Mouse (Mus musculus): ENCODE data around the gene Slc22a4.
"Not testable (repeated sequence)": the region's sequence is repeated elsewhere in the genome, so short reads cannot be mapped to it uniquely, and the experiment has no call there.

The Slc22a4 gene

DNA sequence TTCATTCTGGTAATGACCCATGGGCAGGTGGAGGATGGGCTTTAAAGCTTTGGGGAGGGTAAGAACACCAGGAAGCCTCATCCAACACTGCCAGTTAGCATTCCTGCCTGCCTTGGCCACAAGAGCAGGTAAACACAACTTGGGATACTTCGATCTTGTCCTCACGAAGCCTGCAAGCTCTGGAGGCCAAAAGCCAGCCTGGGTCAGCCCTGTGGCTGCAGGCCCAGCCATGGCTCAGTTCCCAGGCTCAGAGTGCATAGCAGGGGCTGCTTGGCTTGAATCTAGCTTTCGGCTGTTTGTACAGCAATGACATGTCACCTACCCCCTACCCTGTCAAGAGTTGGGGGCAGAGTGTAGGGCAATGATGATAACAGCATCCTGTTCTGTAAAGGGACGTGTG, 21.0 kb downstream of the Slc22a4 start:
- DNase-seq (ENCODE audit: inconsistent age in 2 of 2, low spot score in 1 of 2): peak in 1 of 2 experiments; percentile 61

DNA sequence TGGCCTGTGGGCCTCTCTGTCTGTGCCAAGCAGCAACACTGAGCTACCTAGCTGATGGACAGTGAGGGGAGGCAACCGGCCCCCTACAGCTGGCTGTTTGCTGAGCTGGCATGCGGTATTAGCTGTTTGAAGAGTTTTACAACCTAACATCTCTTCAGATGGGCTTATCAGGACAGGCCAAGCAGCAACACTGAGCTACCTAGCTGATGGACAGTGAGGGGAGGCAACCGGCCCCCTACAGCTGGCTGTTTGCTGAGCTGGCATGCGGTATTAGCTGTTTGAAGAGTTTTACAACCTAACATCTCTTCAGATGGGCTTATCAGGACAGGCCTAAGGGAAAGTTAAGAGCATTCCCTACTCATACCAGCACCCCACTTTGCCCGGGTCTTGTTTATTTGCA, 21.5 kb downstream of the Slc22a4 start:
- not testable (repeated sequence) for DNase-seq (ENCODE audit: inconsistent age in 2 of 2, low spot score in 1 of 2)

DNA sequence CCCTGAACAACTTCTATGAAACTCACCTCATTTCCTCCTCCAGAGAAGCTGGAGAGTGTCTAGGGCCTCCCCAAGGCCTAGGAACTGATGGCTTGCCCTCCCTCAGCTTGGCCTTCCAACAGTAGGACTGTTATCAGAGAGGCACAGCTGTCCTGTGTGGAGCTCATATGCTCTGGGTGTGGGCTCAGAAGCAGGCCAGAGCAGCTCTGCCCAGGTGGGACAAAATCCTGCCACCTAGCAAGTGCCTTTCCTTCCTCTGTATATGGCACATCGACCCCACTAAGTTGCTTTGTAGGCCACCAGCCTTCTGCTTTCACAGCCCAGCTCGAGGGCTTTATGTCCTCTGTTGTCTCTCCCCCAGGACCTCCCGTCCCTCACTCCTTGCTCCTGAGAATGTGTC, 23.2 kb downstream of the Slc22a4 start:
- no peak for DNase-seq (ENCODE audit: inconsistent age in 2 of 2, low spot score in 1 of 2)

DNA sequence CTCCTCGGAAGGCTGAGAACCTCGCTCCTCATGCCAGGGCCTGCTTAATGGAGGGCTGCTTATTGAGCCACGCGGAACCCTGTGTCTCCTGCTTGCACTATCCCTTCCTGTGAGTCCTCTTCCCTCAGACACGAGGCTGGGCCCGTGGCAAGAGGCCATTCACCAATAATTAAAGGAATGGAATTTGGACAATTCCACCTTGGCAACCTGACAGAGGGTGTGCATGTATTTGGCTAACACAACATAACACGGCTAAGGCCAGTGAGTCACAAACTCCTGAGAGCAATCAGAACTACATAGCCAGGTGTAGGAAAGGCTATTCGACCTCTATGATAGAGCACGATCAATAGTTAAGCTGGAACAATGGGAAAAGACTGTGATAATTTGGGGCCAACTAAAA, 23.7 kb downstream of the Slc22a4 start:
- peak in 1 of 2 experiments; percentile 39 for DNase-seq (ENCODE audit: inconsistent age in 2 of 2, low spot score in 1 of 2)

DNA sequence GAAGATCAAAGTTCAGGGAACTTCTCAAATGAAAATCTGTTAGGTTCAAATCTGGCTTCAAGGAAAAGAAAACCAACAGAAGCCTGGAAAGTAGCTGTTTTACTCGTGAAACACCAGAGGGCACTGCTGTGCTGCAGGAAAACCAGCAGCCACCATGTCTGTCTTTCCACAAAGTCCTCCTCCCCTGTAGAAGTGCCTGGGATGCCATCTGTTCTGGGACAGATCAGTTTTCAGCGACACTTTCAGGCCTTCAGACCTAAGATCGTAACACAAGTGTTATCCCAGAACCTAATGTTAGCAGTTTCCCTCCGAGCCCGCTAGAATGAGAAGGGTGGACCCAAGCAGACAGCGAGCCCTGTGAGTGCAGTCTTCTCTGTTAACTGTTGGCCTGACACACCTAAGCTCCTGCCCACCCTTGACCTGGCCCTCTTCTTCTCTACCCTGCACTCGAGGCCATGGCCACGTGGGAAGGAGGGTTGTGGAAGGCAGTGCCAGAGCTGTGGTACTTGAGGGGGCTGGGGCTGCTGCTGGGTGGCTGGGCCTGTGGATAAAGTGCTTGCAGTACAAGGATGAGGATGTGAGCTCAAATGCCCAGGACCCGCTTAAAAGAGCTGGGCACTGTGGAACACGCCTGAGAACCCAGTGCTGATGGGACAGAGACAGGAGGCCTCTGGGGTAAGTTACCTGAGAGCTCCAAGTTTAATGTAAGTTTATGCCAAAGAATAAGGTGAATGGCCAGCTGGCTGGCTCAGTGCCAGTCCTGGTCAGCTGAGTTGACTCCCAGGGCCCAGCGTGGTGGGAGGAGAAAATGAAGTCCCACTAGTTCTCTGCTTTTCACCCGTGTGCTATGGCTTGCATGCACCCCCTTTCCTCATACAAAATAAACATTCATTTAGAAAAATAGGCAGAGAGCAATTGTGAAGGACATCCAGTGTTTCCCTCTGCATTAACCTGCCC, 24.9 kb downstream of the Slc22a4 start:
- peak; percentile 29 to 79 for DNase-seq (ENCODE audit: inconsistent age in 2 of 2, low spot score in 1 of 2)

DNA sequence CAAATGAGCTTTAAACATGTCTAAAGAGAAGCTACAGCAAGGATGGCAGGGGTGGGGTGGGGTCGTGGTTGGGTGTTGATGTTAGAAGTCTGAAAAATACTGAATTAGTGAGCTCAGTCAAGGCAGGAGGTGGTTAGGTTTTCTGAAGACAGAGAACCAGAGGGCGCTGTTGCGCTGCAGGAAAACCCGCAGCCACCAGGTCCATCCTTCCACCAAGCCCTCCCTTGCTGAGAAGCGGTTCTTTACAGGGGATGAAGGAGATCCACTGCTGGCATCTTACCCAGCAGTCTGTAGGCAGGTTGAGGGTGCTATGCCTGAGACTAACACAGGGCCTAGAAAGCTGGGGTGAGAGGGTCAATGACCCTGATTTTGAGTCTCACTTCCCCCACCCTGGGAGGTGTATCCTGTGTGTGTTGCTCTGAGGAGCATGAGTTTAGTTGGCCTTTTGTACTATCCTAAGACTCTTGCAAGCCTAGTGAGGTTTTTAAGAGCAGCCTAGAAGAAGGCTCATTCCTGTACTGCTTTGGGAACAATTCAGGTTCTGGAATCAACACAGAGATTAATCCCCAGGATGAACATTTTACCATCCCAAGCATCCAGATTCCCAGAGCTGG, 25.6 kb downstream of the Slc22a4 start:
- DNase-seq (ENCODE audit: inconsistent age in 2 of 2, low spot score in 1 of 2): peak; percentile 59 to 83

DNA sequence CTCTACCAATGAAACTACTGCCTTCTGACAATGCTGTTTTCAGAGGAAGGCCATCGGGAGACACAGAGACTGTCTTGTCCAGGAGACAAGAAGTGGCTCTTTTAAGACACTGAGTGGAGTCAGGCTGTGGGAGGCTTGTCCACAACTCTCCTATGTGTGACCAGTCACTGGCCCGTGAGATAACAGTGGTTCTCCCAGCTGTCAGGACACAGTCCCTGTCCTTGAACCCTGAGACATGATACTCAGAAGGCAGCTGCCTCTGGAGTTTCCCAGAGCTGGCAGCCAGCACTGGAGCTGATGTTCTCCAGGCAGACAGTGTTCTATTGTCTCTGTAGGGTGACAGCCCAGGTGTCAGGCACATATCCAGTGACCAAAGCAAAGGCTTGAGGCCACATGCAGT, 30.2 kb downstream of the Slc22a4 start:
- DNase-seq (ENCODE audit: inconsistent age in 2 of 2, low spot score in 1 of 2): peak; percentile 33 to 52

DNA sequence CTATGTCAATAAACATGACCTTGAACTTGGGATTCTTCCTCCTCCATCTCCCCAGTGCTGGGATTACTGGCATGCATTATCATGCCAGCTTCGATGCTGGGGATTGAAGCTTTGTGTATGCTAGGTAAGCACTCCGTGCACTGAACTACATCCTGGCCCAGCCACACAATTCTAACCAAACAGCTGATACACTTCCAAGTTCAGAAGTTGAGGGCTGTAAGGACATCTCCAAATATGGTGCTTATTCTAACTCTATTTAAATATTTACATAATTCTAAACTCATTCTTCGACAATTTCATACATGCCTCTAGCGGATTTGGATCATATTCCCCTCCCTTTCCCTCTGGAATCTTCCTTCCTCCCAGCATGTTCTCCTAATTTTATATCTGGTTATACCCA, 35.6 kb downstream of the Slc22a4 start:
- DNase-seq (ENCODE audit: inconsistent age in 2 of 2, low spot score in 1 of 2): no peak

DNA sequence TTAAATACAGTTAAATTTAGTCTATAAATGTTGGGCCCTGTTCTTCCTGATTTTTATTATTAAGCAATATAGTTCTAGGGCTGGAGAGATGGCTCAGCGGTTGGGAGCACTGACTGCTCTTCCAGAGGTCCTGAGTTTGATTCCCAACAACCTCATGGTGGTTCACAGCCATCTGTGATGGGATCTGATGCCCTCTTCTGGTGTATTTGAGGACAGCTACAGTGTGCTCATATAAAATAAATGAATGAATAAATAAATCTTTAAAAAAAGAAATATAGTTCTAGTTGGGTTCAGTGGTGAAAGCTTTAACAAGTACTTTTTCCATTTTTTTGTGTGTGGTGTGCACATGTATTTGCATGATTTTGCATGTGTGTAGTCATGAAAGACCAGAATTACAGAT, 38.7 kb downstream of the Slc22a4 start:
- DNase-seq (ENCODE audit: inconsistent age in 2 of 2, low spot score in 1 of 2): peak in 1 of 2 experiments; percentile 44

DNA sequence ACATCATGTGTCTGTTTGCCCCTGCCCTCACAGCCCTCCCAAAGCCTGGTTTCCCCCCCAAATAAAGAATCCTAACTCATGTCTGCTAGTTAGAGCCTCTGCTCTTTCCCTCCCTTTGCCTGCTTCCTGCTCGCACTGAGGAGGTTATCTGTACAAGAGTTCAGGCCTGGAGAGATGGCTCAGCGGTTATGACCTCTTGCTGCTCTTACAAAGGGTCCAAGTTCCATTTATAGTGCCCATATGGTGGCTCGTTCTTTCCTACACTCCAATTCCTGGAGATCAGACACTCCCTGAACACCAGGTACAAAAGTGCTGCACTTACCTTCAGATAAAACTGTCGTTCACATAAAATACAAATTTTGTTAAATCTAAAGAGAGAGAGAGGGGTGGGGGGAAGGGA, 39.8 kb downstream of the Slc22a4 start:
- DNase-seq (ENCODE audit: inconsistent age in 2 of 2, low spot score in 1 of 2): no peak

DNA sequence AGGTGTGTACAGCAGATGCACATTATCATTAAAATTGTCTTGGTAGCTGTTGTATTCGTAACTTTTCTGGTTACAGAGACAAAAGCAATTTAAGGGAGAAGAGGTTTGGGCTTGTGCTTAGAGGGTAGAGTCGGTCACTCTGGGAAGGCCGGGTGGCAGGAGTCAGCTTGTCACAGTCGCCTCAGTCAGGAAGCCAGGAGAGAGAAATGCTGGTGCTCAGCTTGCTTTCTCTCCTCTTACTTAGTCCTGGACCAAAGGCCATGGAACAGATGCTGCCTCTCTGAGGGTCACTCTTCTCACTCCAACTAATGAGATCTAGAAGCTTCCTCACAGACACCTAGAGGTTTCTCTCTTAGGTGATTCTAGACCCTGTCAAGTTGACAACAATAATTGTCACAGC, 46.5 kb downstream of the Slc22a4 start:
- no peak for DNase-seq (ENCODE audit: inconsistent age in 2 of 2, low spot score in 1 of 2)

DNA sequence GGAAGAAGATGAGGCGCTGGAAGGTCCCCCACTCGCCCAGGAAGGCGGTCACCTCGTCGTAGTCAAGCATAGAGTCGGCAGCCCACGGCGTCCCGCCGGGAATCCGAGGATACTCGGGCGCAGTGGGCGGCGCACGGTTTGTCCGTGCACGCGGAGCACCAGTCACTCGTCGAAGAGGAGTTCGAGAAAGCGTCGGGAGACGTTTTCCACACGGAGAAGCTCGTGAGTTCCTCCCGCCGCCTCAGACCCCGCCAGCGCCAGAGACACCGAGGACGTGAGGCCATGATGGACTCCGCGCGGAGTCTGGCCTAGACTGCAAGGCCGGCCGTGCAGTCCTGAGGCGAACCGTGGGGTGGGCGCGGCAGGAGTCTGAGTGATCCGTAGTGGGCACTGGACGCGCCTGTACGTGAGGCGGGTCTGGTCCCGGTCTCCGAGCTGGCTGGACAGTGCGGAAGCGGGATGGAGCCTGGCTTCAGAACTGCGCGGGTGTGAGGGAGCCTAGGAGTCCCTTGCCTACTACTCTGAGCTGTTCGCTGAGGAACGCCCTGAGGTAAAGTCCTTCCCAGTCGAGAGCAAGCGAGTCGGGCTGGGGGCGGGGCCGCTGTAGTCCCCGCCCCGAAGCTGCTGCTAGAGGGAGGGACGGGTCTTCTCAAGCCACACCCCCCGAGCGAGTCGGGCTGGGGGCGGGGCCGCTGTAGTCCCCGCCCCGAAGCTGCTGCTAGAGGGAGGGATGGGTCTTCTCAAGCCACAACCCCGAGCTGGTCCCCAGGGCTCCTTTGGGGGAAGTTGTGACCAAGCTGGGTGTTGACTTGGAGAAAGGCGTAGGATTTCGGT, 47.9 kb downstream of the Slc22a4 start, which contains the start of gene Slc22a21:
Gene Slc22a21, minus strand, starts transcription at position 545 of the 834 bp plus-strand sequence.
- DNase-seq (ENCODE audit: inconsistent age in 2 of 2, low spot score in 1 of 2): peak; percentile 86 to 92

DNA sequence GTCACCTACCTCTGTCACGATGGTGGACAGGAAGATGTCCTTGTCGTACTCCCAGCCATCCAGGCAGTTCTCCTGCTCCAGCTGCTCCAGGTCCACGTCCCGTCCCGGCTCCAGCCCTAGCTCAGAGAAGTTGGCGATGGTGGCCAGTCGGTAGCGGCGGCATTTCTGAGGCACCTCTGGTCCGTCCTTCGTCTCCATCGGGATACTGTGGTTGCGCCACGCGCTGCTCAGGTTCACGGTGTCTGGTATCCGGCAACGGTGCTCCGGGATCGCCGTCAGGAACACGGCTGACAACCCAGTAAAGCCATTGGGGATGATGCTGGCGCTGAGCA, 48.5 kb downstream of the Slc22a4 start:
- peak in 1 of 2 experiments; percentile 47 for DNase-seq (ENCODE audit: inconsistent age in 2 of 2, low spot score in 1 of 2)

DNA sequence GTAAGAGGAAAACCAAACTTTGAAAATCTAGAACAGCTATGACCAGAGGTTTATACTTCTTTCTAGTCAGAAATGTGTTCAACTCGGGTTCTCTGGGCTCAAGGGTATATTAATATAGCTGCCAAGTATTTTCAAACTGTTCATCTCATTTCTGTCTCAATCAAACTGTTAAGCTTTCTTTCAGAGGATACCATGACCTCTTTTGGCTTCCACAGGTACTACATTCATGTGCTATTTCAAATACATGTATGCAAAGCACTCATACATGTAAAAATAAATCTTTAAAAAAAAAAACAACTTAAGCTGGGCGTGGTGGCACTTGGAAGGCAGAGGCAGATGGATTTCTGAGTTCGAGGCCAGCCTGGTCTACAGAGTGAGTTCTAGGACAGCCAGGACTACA, 50.2 kb downstream of the Slc22a4 start:
- no peak for DNase-seq (ENCODE audit: inconsistent age in 2 of 2, low spot score in 1 of 2)

DNA sequence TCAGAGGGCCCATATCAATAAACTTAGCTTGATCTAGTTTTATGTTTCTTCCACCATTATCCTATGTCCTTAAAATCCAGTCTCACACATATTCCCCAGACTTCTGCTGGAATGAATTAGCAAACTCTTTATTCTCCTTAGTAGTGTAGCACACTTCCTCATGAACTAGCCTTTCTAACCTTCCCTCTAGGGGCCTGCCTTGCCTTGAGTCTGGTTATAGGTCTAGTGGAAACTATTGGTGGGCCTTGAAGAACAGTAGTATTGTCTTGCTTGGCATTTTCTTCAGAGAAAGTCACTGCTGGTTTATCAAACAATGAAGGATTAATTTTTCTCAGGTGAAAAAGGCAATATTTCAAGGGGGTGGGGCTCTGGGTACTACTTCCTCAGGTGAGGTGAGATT, 52.3 kb downstream of the Slc22a4 start:
- no peak for DNase-seq (ENCODE audit: inconsistent age in 2 of 2, low spot score in 1 of 2)

DNA sequence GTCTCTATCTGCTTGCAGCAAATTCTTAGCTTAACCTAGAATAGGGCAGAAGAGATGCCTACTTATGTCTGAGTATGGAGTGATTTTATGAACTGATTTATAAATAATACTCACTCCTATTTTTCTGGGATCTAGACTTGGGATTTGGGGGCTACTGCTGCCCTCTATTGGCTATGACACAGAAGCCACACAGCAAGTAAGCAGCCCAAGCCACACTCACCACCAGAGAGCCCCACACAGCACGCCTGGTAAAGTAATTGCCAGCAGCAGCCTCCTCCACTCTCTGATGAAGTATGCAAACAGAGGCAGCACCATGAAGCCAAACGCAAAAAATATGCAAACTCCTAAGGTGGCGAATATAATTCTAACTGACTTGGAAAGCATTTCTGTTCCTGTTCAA, 68.9 kb downstream of the Slc22a4 start:
- DNase-seq (ENCODE audit: inconsistent age in 2 of 2, low spot score in 1 of 2): peak in 1 of 2 experiments; percentile 42

DNA sequence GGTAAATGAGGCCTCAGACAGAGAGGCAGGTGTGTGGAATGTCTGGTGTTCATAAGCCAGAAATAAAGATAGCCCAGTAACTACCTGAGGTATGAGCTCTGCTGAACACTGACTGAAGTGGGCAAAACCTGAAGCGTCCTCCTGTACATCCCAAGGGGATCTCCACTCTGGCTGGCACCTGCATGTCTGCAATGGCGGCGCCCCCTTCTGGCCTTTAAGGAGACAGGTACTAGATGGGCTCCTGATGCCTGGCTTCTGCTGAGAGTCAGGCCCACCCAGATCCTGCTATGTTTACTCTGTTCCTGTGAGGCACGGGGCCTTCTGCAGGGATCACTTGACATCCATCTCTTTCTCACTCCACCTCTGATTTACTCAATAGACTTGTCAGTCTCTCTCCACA, 69.7 kb downstream of the Slc22a4 start:
- peak; percentile 25 to 57 for DNase-seq (ENCODE audit: inconsistent age in 2 of 2, low spot score in 1 of 2)

DNA sequence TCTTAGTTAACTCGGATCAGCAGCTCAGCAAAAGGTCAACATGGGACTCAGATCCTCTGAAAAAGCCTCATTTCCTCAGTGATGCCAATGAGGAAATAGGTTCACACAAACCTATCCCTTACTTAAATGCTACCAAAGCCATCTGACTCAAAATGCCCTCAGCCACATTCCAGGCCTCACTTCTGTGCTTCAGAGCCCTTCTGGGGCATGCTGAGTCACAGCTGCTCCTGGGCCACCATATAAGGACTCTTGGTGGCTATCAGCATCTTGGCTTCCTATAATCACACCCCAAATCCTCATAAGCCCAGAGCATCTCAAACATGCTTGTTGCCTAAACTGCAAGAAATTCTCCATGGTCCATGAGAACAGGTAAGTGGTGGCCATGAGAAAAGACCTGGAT, 71.3 kb downstream of the Slc22a4 start:
- peak in 1 of 2 experiments; percentile 64 for DNase-seq (ENCODE audit: inconsistent age in 2 of 2, low spot score in 1 of 2)

DNA sequence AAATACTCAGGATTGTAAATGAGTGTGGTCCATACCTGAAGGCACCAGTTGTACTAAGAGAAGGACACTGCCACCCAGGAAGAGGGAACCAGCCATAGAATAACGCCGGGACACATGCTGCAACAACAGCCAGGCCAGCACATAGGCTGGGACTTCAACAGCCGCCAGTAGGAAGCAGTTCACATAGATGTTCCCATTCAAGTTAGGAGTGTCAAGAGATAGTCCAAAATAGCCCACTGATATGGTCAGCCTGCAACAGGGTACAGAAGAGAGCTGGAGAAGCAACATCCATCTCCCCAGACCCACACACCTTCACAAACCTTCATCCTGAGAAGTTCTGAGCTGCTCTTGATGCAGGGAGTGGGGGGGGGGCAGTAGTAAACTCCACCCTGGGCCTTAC, 73.2 kb downstream of the Slc22a4 start:
- no peak for DNase-seq (ENCODE audit: inconsistent age in 2 of 2, low spot score in 1 of 2)

DNA sequence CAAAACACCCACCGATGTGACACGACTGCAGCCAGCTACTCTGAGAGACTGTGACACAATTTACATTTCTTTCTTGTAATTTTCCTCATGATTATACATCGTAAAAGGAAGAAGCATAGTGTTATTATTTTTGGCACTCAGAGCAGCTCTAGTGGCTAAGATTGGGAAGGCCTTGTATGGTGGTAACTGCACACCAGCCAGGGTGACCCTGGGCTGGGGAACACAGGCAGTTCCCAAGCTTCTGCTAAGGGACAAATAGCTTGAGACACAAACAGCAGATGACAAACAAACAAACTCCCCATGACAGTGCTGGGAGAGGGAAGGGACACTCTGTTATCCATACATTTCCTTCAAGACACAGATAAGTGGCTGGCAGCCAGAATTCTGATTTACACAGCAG, 77.8 kb downstream of the Slc22a4 start:
- DNase-seq (ENCODE audit: inconsistent age in 2 of 2, low spot score in 1 of 2): peak in 1 of 2 experiments; percentile 35
